Mouse (Mus musculus): ENCODE measurements around the gene Eid2b. TPM values are rescaled to one million over a fixed set of nuclear protein-coding genes. Genes with fewer than 3 reads are reported as not detected.

The Eid2b gene
- polyA plus RNA-seq, 1 experiment, result 4.1 TPM

DNA sequence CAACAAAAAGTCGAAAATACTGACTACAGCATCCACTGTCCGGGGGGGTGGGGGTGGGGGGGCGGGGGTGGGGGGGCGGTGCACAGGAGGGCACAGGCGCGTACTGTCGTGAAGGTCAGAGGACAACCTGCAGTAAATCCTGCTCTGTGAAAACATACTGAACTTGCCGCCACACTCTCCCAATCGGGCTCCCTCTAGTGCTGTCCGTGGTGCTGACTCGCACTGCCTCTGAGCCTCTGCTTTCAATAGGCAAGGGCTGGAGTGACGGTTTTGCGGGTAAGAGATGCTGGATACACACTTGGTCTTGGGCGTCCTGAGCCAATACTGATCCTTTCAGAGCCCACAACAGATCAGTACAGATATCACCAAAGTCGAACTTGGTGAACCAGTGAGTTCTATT is 13.8 kb upstream of the Eid2b start:
- no peaks in the 10 kb centered on the region for H3K36me3 ChIP-seq (ENCODE audit: control insufficient read depth, insufficient read depth, low read length)
- DNase-seq (ENCODE audit: low read depth in 1 of 2, low spot score in 2 of 2), result peak in 1 of 2 experiments; percentile 48
- no peak overlapping the region for H3K4me3 ChIP-seq (ENCODE audit: extremely low read depth, insufficient read depth, insufficient read length)
- peaks cover 7% of the 10 kb centered on the region for H3K27me3 ChIP-seq (ENCODE audit: control insufficient read depth, insufficient read depth, low read length)
- H3K4me1 ChIP-seq (ENCODE audit: control insufficient read depth, insufficient read depth, insufficient read length), result peaks cover 7% of the 10 kb centered on the region; the same call in 1 of the 2 replicates
- H3K27ac ChIP-seq (ENCODE audit: insufficient read depth, low read length), result no peak overlapping the region
- TF ChIP-seq POLR2A (IDR thresholded peaks at IDR 0.05; ENCODE audit: low read depth, low read length) (no peak), CTCF (IDR thresholded peaks at IDR 0.05; ENCODE audit: extremely low read depth, insufficient read depth, insufficient read length, insufficient replicate concordance) (no peak)
- 8% methylated on average over 12 of the region's 15 CpGs for WGBS

DNA sequence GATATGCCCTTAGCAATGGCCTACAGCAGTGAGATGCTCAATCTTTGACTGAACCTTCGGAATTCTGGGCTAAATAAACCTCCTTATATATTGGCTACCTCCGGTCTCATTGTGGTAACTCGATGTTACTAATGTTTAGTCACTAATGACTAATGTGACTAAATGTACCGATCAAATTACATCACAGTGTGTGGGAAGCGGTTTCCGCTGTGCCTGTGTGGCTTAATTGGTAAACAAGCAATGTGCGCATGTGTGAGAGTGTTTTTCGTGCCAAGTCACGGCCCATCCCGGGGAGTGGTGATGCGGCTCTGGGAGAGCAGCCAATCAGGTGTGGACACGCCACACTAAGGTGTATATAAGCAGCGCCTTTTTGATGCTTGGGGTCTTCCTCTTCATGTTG is 12.1 kb upstream of the Eid2b start:
- TF ChIP-seq POLR2A (IDR thresholded peaks at IDR 0.05; ENCODE audit: low read depth, low read length) (no peak), CTCF (IDR thresholded peaks at IDR 0.05; ENCODE audit: extremely low read depth, insufficient read depth, insufficient read length, insufficient replicate concordance) (no peak)
- Histone ChIP-seq H3K4me1 (ENCODE audit: control insufficient read depth, insufficient read depth, insufficient read length) (peaks cover 7% of the 10 kb centered on the region; the same call in 1 of the 2 replicates), H3K4me3 (ENCODE audit: extremely low read depth, insufficient read depth, insufficient read length) (no peak overlapping the region), H3K27ac (ENCODE audit: insufficient read depth, low read length) (no peak overlapping the region), H3K27me3 (ENCODE audit: control insufficient read depth, insufficient read depth, low read length) (peaks cover 7% of the 10 kb centered on the region), H3K36me3 (ENCODE audit: control insufficient read depth, insufficient read depth, low read length) (no peaks in the 10 kb centered on the region)
- no peak for DNase-seq (ENCODE audit: low read depth in 1 of 2, low spot score in 2 of 2)
- WGBS, result 89% methylated on average over 13 of the region's 13 CpGs

DNA sequence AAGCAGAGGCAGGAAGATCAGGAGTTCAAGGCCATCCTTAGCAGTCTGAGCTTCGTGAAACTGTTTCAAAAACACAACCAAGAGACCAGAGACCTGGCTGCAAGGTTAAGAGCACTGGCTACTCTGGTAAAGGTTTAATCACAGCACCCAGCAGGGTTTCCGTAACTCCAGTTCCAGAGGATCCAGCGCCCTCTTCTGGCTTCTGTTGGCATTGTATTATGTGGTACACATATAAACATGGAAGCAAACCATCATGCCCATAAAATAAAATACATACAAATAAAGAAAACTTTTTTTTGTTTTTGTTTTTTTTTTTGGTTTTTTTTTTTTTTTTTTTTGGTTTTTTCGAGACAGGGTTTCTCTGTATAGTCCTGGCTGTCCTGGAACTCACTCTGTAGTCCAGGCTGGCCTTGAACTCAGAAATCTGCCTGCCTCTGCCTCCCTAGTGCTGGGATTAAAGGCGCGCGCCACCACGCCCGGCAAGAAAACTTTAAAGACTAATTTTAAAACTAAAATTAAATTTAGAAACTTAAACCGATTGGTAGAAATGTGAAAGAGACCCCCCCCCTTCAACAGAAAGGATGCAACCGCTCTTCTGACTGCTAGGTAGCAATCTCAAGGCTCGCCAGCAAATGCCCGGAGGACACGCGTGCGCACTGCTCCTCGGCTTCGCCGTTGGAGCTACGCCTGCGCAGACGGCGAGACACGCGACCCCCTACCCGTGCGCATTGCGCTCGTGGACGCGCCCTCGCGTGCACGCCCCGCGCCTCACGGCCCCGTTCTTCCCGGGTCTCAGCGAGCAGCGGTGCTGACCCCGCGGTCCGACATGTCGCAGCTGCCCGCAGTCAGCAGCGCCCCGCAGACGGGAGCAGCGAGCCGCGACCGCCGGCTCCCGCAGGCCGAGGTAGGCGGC is 10.2 kb upstream of the Eid2b start, which contains the start of gene Eid2:
Eid2 (plus strand) TSS at position 753 of the 913 bp plus-strand sequence.
- DNase-seq (ENCODE audit: low read depth in 1 of 2, low spot score in 2 of 2), result peak in 1 of 2 experiments; percentile 39
- Histone ChIP-seq H3K27me3 (ENCODE audit: control insufficient read depth, insufficient read depth, low read length) (peaks cover 7% of the 10 kb centered on the region), H3K4me1 (ENCODE audit: control insufficient read depth, insufficient read depth, insufficient read length) (peaks cover 7% of the 10 kb centered on the region; the same call in 1 of the 2 replicates), H3K36me3 (ENCODE audit: control insufficient read depth, insufficient read depth, low read length) (no peaks in the 10 kb centered on the region), H3K4me3 (ENCODE audit: extremely low read depth, insufficient read depth, insufficient read length) (peak within 1 kb of the TSS; percentile 65; the same call in 1 of the 2 replicates), H3K27ac (ENCODE audit: insufficient read depth, low read length) (no peak within 1 kb of the TSS; the same call in 1 of the 2 replicates)
- TF ChIP-seq POLR2A (IDR thresholded peaks at IDR 0.05; ENCODE audit: low read depth, low read length), result no peak
- no peak for TF ChIP-seq CTCF (IDR thresholded peaks at IDR 0.05; ENCODE audit: extremely low read depth, insufficient read depth, insufficient read length, insufficient replicate concordance)
- 8% methylated on average over 57 of the region's 57 CpGs for WGBS

DNA sequence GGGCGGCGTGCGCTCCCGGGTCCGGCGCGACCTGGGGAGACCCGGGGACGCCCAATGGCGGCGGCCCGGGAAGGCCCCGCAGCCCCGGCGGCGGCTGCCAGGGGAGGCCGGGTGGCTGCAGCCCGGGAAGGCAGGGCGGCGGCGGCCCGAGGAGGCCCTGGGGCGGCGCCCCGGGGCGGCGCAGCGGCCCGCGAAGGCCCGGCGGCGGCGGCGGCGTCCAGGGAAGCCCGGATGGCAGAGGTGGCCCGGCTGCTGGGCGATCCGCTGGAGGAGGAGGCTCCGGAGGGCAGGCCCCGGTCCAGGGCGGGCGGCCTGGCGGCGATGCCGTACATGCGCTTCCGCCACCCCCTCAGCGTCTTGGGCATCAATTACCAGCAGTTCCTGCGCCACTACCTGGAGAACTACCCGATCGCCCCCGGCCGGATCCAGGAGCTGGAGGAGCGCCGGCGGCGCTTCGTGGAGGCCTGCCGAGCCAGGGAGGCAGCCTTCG is 9.5 kb upstream of the Eid2b start:
- Histone ChIP-seq H3K36me3 (ENCODE audit: control insufficient read depth, insufficient read depth, low read length) (no peaks in the 10 kb centered on the region), H3K27ac (ENCODE audit: insufficient read depth, low read length) (no peak overlapping the region), H3K27me3 (ENCODE audit: control insufficient read depth, insufficient read depth, low read length) (peaks cover 7% of the 10 kb centered on the region), H3K4me1 (ENCODE audit: control insufficient read depth, insufficient read depth, insufficient read length) (peaks cover 7% of the 10 kb centered on the region; the same call in 1 of the 2 replicates), H3K4me3 (ENCODE audit: extremely low read depth, insufficient read depth, insufficient read length) (peak overlapping the region; percentile 65; the same call in 1 of the 2 replicates)
- TF ChIP-seq POLR2A (IDR thresholded peaks at IDR 0.05; ENCODE audit: low read depth, low read length) (no peak), CTCF (IDR thresholded peaks at IDR 0.05; ENCODE audit: extremely low read depth, insufficient read depth, insufficient read length, insufficient replicate concordance) (no peak)
- DNase-seq (ENCODE audit: low read depth in 1 of 2, low spot score in 2 of 2), result peak in 1 of 2 experiments; percentile 16
- 2% methylated on average over 49 of the region's 62 CpGs for WGBS

DNA sequence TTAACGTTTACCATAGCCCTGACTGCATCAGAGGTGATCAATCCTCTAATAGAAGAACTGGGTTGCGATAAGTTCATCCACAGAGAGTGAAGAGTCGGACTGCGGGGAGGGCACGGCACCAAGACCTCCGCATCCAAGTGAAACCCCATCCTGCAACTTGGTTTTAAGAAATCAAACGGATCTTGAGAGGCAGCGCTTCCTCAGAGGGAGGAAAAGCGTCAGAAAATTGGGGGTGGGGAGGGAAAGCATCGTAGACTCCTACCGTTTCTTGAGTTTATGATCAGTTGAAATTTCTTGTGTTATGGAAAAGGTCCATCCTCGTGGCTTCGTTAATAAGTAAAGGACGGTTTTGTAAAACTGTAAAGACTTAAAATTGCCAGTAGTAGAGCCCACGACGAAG is 9.0 kb upstream of the Eid2b start:
- peaks cover 7% of the 10 kb centered on the region; the same call in 1 of the 2 replicates for H3K4me1 ChIP-seq (ENCODE audit: control insufficient read depth, insufficient read depth, insufficient read length)
- TF ChIP-seq POLR2A (IDR thresholded peaks at IDR 0.05; ENCODE audit: low read depth, low read length) (no peak), CTCF (IDR thresholded peaks at IDR 0.05; ENCODE audit: extremely low read depth, insufficient read depth, insufficient read length, insufficient replicate concordance) (no peak)
- 42% methylated on average over 16 of the region's 16 CpGs for WGBS

DNA sequence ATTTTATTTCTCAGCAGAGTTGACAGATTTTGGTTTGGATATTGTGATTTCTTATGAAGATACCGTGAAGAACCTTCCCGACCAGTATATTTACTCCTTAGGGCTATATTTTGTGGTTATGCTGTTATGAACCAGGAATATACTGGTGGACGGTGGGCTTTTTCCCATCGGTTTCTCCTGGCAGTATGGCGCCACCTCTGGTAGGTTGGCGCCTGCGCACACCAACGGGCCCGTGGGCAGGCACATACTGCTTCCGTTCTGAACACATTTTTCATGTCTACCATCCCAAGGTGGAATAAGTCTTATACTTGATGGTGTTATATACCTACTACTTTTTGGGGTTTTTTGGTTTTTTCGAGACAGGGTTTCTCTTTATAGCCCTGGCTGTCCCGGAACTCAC is 8.2 kb upstream of the Eid2b start:
- peaks cover 7% of the 10 kb centered on the region for H3K27me3 ChIP-seq (ENCODE audit: control insufficient read depth, insufficient read depth, low read length)
- peaks cover 7% of the 10 kb centered on the region; the same call in 1 of the 2 replicates for H3K4me1 ChIP-seq (ENCODE audit: control insufficient read depth, insufficient read depth, insufficient read length)

More for the DNA sequence above, 9.0 kb upstream of the Eid2b start:
- peaks cover 7% of the 10 kb centered on the region for H3K27me3 ChIP-seq (ENCODE audit: control insufficient read depth, insufficient read depth, low read length)
- DNase-seq (ENCODE audit: low read depth in 1 of 2, low spot score in 2 of 2), result no peak
- H3K4me3 ChIP-seq (ENCODE audit: extremely low read depth, insufficient read depth, insufficient read length), result peak overlapping the region; percentile 65; the same call in 1 of the 2 replicates
- no peak overlapping the region for H3K27ac ChIP-seq (ENCODE audit: insufficient read depth, low read length)
- H3K36me3 ChIP-seq (ENCODE audit: control insufficient read depth, insufficient read depth, low read length), result no peaks in the 10 kb centered on the region

More for the DNA sequence above, 8.2 kb upstream of the Eid2b start:
- H3K4me3 ChIP-seq (ENCODE audit: extremely low read depth, insufficient read depth, insufficient read length), result no peak overlapping the region
- TF ChIP-seq CTCF (IDR thresholded peaks at IDR 0.05; ENCODE audit: extremely low read depth, insufficient read depth, insufficient read length, insufficient replicate concordance), result no peak
- TF ChIP-seq POLR2A (IDR thresholded peaks at IDR 0.05; ENCODE audit: low read depth, low read length), result no peak
- H3K27ac ChIP-seq (ENCODE audit: insufficient read depth, low read length), result no peak overlapping the region
- 91% methylated on average over 12 of the region's 12 CpGs for WGBS
- no peaks in the 10 kb centered on the region for H3K36me3 ChIP-seq (ENCODE audit: control insufficient read depth, insufficient read depth, low read length)
- no peak for DNase-seq (ENCODE audit: low read depth in 1 of 2, low spot score in 2 of 2)
